In the genomic region with DNA sequence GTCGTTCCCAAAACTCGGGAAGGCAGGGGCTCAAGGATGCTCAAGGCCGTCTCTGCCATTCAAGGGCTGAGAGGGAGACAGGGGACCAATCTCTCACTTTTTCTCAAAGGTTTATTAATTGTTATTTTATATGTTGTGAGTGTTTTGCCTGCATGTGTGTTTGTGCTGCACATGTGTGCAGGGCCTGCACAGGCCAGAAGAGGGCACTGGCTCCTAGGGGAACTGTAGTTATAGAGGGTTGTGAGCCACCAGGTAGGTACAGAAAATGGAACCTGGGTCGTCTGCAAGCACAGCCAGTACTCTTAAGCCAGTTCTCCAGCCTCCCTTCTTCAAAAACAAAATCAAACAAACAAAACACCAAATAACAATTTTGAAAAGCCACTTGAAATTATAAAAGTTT, we compare ENCODE assay signal across 10 mouse cellular contexts. TPM values are rescaled to one million over a fixed set of nuclear protein-coding genes. Genes with fewer than 3 reads are reported as not detected.
DNase-seq lines count a peak whose midpoint lies in the region; ATAC-seq and TF ChIP-seq lines count a peak whose summit lies in the region.
"Had no signal": no experiment of that assay in that cellular context is flagged by ENCODE, and none has a peak within 500 bp of the region (broad histone marks: within the 10 kb centered on the region; RNA-seq: fewer than 3 reads in every experiment).

No protein-coding gene starts in this region.

- TF ChIP-seq CTCF in kidney, adult 2 months (conservative IDR thresholded peaks at IDR 0.05; ENCODE audit: insufficient read depth, insufficient read length, low read depth, low read length): peak; percentile 67
- TF ChIP-seq CTCF in E14TG2a.4 (conservative IDR thresholded peaks at IDR 0.05; ENCODE audit: low read length): peak; percentile 57
- peak; percentile 76 for TF ChIP-seq CTCF in liver, embryonic 14.5 days (IDR thresholded peaks at IDR 0.05; ENCODE audit: low read depth)

- no peak for ATAC-seq in liver, embryonic 14.5 days (ENCODE audit: insufficient read depth)

- H3K4me3 ChIP-seq in kidney, adult 2 months (ENCODE audit: insufficient read depth, low read depth, low read length): no peak overlapping the region
- H3K4me3 ChIP-seq in E14TG2a.4 (replicated peaks; ENCODE audit: low read length): no peak overlapping the region
- no peak overlapping the region for H3K4me3 ChIP-seq in liver, embryonic 14.5 days (ENCODE audit: insufficient read depth in 1 of 2, low read depth in 2 of 2, low read length in 2 of 2)
- H3K4me3 ChIP-seq in forebrain, embryonic 10.5 days: no peak overlapping the region
- H3K4me3 ChIP-seq: midbrain, embryonic 10.5 days had no signal

- no peak overlapping the region for H3K9ac ChIP-seq in liver, embryonic 14.5 days (replicated peaks)

- 89% methylated on average over 4 of the region's 4 CpGs for WGBS in kidney, adult 2 months
- 84% methylated on average over 4 of the region's 4 CpGs for WGBS in liver, embryonic 14.5 days (ENCODE audit: insufficient replicate concordance)
- WGBS in forebrain, embryonic 10.5 days: 86% methylated on average over 4 of the region's 4 CpGs

- no peaks in the 10 kb centered on the region for H3K27me3 ChIP-seq in kidney, adult 2 months (replicated peaks; ENCODE audit: control insufficient read depth, insufficient read depth, low read length)
- H3K27me3 ChIP-seq in E14TG2a.4 (ENCODE audit: insufficient read depth, low read length): no peaks in the 10 kb centered on the region
- H3K27me3 ChIP-seq in liver, embryonic 14.5 days (ENCODE audit: control insufficient read depth, insufficient read depth, low read length): no peaks in the 10 kb centered on the region
- H3K27me3 ChIP-seq in forebrain, embryonic 10.5 days (ENCODE audit: poor library complexity, severe bottlenecking): no peaks in the 10 kb centered on the region

- no peak for TF ChIP-seq POLR2A in kidney, adult 2 months (IDR thresholded peaks at IDR 0.05; ENCODE audit: low read depth, low read length)

- H3K4me2 ChIP-seq in liver, embryonic 14.5 days (ENCODE audit: low read depth): no peak overlapping the region

- no peak for TF ChIP-seq EP300 in liver, embryonic 14.5 days (IDR thresholded peaks at IDR 0.05; ENCODE audit: low read depth)

- H3K36me3 ChIP-seq in kidney, adult 2 months (ENCODE audit: control insufficient read depth, insufficient read depth, low read length): peaks cover 2% of the 10 kb centered on the region
- H3K36me3 ChIP-seq in E14TG2a.4 (ENCODE audit: insufficient read depth, low read length): peaks cover 99% of the 10 kb centered on the region
- peaks cover 75% of the 10 kb centered on the region for H3K36me3 ChIP-seq in liver, embryonic 14.5 days (replicated peaks; ENCODE audit: control insufficient read depth, insufficient read depth, low read depth)
- H3K36me3 ChIP-seq in forebrain, embryonic 10.5 days (replicated peaks): peaks cover 100% of the 10 kb centered on the region

- H3K4me1 ChIP-seq in kidney, adult 2 months (ENCODE audit: control insufficient read depth, insufficient read depth, low read length): no peaks in the 10 kb centered on the region
- peaks cover 8% of the 10 kb centered on the region; the same call in 1 of the 2 replicates for H3K4me1 ChIP-seq in E14TG2a.4 (replicated peaks; ENCODE audit: low read depth, low read length)
- H3K4me1 ChIP-seq in liver, embryonic 14.5 days (replicated peaks; ENCODE audit: control insufficient read depth in 2 of 2, insufficient read depth in 2 of 2, low read length in 1 of 2): no peaks in the 10 kb centered on the region
- no peaks in the 10 kb centered on the region for H3K4me1 ChIP-seq in forebrain, embryonic 10.5 days
- H3K4me1 ChIP-seq: midbrain, embryonic 10.5 days had no signal

- no peak overlapping the region for H3K27ac ChIP-seq in kidney, adult 2 months (ENCODE audit: insufficient read depth, low read depth, low read length)
- H3K27ac ChIP-seq in liver, embryonic 14.5 days: no peak overlapping the region
- H3K27ac ChIP-seq in forebrain, embryonic 10.5 days: no peak overlapping the region
- H3K27ac ChIP-seq: midbrain, embryonic 10.5 days had no signal

- no peaks in the 10 kb centered on the region for H3K9me3 ChIP-seq in E14TG2a.4 (ENCODE audit: low read length)
- no peaks in the 10 kb centered on the region for H3K9me3 ChIP-seq in liver, embryonic 14.5 days (ENCODE audit: control insufficient read depth, low read length)
- H3K9me3 ChIP-seq in forebrain, embryonic 10.5 days: no peaks in the 10 kb centered on the region; the same call in 1 of the 2 replicates
- H3K9me3 ChIP-seq: midbrain, embryonic 10.5 days had no signal

- peak; percentile 39 for DNase-seq in kidney, adult 2 months
- no peak for DNase-seq in kidney, adult 11 months
- DNase-seq in 3T3-L1 (ENCODE audit: low read depth, low spot score): peak; percentile 35
- no peak for DNase-seq in liver, embryonic 14.5 days (ENCODE audit: low read depth in 3 of 3, low spot score in 3 of 3)
- no peak for DNase-seq in forebrain, embryonic 10.5 days (ENCODE audit: extremely low spot score, low spot score)
- no peak for DNase-seq in embryo, embryonic 9.5 days (ENCODE audit: extremely low spot score)
- DNase-seq in right cerebral cortex, postnatal 14 days: no peak
- DNase-seq: heart, postnatal 4 days had no signal

RNA-seq across cellular contexts. Expression of gene Zbtb17, which starts 44.2 kb away (rescaled TPM):
- polyA plus RNA-seq in kidney, adult 2 months (2012; rRNA removed): 23.4 and 28.9 TPM in 2 replicates
- polyA plus RNA-seq in liver, embryonic 14.5 days (2012; rRNA removed): 8.7 and 9.1 TPM in 2 replicates
- 5.1 and 7.1 TPM in 2 replicates for polyA plus RNA-seq in liver, embryonic 14.5 days (2014; fragmentation: Nextera tagmentation; extraction: Ambion mirVana)
- polyA plus RNA-seq in forebrain, embryonic 10.5 days (2016; fragmentation: Nextera tagmentation; extraction: Ambion mirVana): 58.9 and 61.1 TPM in 2 replicates

RNA-seq across cellular contexts. Expression of gene Spen, which starts 49.7 kb away (rescaled TPM):
- 15.9 and 19.6 TPM in 2 replicates for polyA plus RNA-seq in kidney, adult 2 months (2012; rRNA removed)
- 2.5 and 4.0 TPM in 2 replicates for polyA plus RNA-seq in liver, embryonic 14.5 days (2012; rRNA removed)
- polyA plus RNA-seq in liver, embryonic 14.5 days (2014; fragmentation: Nextera tagmentation; extraction: Ambion mirVana): 3.4 and 3.8 TPM in 2 replicates
- 10.7 and 12.0 TPM in 2 replicates for polyA plus RNA-seq in forebrain, embryonic 10.5 days (2016; fragmentation: Nextera tagmentation; extraction: Ambion mirVana)

RNA-seq across cellular contexts. Expression of gene Srarp, which starts 52.8 kb away (rescaled TPM):
- 0.11 and 0.14 TPM in 2 replicates for polyA plus RNA-seq in kidney, adult 2 months (2012; rRNA removed)
- not detected in 2 replicates for polyA plus RNA-seq in liver, embryonic 14.5 days (2012; rRNA removed)
- not detected in 2 replicates for polyA plus RNA-seq in liver, embryonic 14.5 days (2014; fragmentation: Nextera tagmentation; extraction: Ambion mirVana)
- polyA plus RNA-seq in forebrain, embryonic 10.5 days (2016; fragmentation: Nextera tagmentation; extraction: Ambion mirVana): not detected in 2 replicates
- polyA plus RNA-seq: midbrain, embryonic 10.5 days had no signal

Comparison
In these comparisons a context has a peak if more than half of its experiments do, and no peak if none do; other contexts are left out.
1. DNase-seq: peak in kidney, adult 2 months (single experiment) and 3T3-L1 (single experiment); none in kidney, adult 11 months (single experiment), liver, embryonic 14.5 days (0 of 3), forebrain, embryonic 10.5 days (single experiment), embryo, embryonic 9.5 days (single experiment) and right cerebral cortex, postnatal 14 days (single experiment).
2. Peak in every context shown above with its lines, with median percentiles within 50 percentile points of each other: CTCF ChIP-seq.